Mouse (Mus musculus) testis, postnatal 10 days (tissue): ENCODE results near the gene Srbd1.
A peak's percentile ranks its signal among the peaks of the same experiment; 100 is the strongest.

Experiments used
- DNase-seq: peaks from one replicate; pipeline ENCODE4 v3.0.0; 2021; ENCODE audit warnings: low spot score

Gene Srbd1

DNA sequence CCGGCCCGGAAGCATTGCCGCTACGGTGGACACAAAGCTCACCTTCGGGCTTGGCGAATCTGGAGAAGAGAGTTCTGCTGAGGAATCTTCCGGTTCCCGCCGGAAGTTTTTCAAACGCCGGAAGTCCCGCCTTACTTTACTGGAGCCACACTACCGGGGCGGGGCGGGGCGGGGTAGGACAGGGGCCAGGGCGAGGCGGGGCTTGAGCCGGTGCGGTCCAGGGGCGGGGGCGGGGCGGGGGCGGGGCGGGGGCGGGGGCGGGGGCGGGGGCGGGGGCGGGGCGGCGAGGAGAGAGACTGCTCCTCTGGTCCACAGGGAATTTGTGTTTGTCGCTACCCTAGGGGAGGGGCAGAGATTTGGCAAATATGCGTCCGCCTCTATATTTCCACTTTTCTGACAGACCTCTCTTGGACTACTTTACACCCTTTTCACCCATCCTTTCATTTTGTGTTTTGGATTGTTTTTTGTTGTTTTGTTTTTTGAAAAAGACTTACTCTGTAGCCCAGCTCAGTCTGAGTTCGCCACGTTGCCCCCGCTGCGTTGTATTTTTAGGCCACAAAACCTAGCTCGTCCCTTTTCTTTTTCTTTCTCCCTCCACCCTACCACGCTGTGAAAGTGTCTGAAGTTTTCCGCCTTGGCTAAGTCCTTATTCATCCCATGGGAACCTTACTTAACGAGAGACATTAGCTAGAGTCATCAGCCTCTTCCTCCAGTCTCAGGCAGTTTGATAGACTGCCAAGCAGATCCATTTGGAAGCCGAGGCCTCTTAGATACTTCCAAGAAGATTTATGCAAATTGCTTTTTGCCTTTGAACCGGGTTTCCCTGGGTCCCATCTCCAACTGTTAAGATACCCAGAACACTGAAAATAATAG lies at the start of gene Srbd1:
Gene Srbd1 (minus strand): TSS at position 97 of the 873 bp plus-strand sequence.
- DNase-seq: peak; percentile 94

DNA sequence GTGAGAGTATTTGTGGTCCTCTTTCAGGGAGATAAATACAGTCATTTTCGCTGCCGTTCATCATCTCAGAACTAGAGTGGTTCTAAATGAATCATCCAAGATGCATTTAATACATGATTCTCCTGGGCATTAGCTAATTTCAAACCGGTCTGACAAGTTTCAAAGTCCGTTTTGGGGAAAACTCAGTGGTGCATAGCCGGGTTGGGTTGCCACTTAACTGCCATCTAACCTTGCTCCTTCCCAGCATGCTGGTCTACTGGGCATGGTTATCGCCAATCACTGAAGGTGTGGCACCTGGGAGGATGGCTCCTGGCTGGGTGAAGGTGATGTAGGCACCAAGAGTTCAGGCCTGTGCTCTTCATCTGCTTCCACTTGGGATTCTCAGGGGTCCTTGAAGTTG lies 49.0 kb upstream of the Srbd1 start:
- DNase-seq: no peak

DNA sequence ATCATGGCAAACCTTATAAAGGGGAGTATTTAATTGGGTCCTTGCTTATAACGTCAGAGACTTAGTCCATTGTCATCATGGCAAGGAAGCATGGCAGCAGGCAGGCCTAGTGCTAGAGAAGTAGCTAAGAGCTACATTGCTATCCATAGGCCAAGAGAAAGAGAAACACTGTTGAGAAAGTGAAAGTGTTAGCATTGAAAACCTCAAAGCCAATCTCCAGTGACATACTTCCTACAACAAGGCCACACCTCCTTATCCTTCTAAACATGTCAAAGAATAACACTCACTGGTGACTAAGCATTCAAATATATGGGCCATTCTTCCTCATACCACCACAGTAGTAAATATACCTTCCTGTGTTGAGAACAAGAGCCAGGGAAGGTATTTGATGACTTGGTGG lies 42.8 kb upstream of the Srbd1 start:
- DNase-seq: no peak

DNA sequence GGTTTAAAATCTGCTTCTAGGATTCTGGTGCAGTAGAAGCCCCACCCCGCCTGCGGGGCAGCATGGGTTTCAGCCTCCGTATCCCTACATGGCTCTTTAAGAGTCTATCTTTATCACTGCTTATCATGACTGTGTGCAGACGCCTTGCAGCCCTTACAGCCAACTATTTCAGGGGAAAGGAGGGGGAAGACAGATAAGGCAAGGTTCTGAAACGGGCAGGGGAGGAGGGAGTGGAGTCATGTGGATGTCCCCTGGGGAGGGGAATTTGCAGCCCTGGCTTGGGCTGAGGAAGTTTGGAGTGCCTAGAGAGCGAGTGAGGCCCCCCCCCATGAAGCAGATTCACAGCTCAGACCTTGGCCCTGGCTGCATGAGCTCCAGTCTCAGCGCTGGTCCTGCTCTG lies 40.6 kb upstream of the Srbd1 start:
- no peak for DNase-seq

- no peak for DNase-seq
Observed at GRCm38 (mm10) chr17:86184552-86185209, 39.7 kb upstream of the Srbd1 start.

DNA sequence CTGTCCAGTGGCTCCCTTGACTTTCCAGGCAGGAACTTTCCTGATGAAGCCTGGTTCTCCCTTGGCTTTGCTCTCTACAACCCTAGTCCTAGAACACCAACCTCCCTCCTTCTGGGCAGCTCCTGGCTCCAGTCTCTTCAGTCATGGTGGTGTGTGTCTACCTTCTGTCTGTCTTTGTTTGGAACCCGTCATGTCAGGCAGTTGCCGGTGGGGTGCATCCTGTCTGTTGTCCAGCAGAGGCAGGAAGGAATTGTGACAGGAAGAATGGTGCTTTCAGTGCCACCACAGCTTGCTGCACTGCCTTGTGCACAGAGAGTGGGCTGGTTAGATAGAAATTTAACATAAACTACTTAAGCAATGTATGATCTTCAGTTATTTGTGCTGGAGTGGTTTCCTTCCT lies 38.8 kb upstream of the Srbd1 start:
- no peak for DNase-seq

DNA sequence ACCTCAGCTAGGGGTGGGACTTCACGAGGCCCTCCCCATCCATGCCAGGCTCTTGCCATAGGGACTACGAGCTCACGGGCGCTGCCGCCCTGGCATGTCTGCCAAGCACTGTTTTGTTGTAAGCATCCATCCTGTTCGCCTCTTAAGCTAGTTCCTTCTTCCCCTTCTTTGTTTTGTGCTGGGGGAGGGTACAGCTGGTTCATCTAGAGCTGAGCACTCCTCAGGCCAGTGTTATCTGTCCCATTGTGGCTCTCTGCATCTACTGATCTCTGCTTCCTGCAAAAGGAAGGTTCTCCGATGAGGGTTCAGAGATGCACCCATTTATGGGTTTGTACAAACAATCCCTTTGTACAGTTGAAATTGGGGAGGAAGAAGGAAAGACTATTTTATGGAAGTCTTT lies 31.7 kb upstream of the Srbd1 start:
- no peak for DNase-seq

GRCm38 (mm10) chr17:86175516-86175915 lies 30.5 kb upstream of the Srbd1 start:
- no peak for DNase-seq

DNA sequence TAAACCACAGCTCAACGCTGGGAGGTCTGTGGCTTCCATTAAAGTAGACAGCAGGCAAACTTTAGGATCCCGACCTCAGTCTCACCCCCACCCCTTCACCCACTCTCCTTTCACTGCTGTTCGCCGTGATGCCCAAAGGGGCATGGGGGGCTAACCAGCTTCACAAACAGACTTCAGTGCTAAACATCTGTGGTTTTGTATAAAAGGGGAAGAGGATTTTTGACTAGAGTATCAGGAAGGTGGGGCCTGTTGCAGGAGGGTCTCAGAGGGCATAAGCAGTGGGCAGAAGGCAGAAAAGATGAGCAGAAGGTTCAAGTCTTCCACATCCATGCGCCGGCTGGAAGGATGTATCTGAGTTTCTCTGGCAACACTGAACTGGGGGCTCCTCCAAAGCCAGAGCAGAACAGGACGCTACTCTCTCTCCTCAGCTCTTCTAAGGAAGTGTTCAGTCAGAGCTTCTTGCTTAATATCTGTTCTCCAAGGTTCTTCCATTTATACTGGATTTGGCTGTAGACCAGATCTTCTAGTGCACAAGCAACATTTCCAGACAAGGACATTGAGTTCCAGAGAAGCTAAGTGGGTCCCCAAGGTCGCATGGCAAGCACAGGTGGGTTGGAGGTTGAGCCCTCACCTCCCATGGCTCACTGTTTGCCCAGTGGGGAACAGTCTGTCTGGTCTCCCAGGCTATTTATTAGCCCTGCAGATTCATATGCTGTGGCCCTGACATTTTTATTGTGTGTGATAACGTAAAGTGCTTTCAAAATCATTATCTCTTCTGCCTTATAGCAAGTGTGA lies 25.4 kb upstream of the Srbd1 start:
- DNase-seq: peak; percentile 37

DNA sequence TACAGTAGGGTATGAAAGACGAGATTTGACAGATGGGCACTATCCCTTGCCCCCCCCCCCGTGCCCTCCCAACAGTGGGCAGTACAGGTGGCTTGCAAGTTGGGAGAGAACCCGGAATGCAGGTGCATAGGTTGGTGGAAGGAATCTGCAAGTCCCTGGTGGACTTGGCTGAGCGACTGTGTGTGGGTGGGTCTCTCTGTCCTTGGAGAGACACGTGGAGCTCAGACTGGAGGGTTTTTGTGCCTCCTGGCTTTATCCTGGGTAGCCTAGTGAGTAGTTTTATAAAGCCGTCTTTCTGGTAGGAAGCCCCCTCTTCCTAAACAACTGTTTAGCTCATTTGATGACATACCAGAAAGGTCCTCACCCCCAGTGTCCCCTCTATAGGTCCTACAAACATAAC lies 24.1 kb upstream of the Srbd1 start:
- peak; percentile 47 for DNase-seq

DNA sequence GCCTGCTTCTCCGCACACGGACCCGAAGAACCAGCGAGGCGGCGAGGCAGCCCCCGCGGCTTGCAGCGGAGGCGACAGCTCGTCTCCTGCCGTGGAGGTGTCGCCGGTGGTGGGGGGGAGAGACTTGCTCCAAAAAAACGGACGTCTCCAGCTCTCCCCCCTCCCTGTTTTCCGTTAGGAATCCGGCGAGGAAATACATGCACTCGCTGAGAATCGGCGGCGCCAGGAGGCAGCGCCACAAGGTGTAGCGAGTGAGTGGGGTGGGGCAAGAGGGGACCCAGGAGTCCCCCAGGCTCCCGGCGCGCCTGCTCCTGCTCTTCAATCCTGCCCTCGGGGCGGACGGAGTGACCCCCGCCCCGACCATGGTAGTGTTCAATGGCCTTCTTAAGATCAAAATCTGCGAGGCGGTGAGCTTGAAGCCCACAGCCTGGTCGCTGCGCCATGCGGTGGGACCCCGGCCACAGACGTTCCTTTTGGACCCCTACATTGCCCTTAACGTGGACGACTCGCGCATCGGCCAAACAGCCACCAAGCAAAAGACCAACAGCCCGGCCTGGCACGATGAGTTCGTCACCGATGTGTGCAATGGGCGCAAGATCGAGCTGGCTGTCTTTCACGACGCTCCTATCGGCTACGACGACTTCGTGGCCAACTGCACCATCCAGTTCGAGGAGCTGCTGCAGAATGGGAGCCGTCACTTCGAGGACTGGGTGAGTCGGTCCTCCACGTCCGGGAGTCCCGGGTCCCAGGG lies 23.4 kb upstream of the Srbd1 start:
- peak; percentile 59 for DNase-seq

- peak; percentile 90 for DNase-seq
Observed at GRCm38 (mm10) chr17:86167320-86168230, 22.6 kb upstream of the Srbd1 start, which contains the start of gene Prkce. Gene Prkce (plus strand): TSS chr17:86167785.

DNA sequence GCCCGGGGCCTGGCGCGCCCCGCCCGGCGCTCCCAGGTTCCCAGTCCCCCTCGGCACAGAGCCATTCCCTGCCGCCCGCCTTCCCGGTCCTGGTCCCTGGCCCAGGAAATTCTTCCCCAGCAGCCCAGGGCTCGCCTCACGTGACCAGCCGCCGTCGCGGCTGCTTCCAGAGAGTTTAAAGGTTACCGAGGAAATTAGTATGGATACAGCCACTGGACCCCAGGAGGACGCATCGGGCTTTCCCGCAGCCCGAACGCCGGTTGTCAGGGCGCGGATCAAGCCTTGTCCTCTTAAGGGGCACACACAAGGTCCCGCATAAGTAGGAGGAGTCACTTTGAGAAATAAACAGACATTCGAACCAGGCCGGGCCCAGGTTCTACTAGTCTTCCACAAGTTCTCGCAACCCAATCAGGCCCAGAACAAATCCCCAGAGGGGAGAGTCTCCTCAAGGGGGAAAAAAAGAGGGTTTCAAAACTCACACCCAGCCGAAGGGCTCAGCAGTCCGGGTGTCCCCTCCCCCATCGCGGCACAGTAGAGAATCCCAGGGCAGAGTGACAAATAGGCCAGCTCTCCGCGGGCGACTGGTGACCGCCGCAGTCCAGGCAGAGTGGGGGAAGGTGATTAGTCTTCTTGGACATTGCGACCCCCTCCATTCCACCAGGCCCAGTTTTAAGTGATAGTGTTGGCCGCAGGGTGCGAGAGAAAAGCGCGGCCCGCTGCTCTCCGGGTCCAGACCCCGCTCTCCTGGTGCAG lies 21.8 kb upstream of the Srbd1 start:
- DNase-seq: peak; percentile 87

DNA sequence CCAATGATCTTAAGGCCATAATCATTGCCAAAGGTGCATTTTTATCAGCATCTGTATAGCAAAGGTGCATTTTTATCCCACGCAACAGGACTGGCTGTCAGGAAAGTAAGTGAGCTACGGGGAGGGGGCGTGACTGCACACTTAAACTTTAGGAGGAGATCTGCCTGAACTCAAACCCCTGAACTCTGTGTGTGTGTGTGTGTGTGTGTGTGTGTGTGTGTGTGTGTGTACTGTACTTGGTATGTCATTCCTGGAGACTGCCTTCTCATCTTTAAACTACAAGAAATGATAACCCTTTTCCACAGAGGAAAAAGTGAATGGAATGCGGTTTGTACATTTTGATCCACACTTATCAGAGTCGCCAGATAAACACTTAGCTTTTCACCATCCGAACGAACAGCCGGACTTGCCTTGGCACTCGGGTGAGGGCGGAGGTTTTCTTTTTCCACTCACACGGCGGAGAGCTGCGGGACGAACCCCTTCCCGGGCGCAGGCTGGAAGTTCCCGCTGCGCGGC lies 21.1 kb upstream of the Srbd1 start:
- peak; percentile 41 for DNase-seq

DNA sequence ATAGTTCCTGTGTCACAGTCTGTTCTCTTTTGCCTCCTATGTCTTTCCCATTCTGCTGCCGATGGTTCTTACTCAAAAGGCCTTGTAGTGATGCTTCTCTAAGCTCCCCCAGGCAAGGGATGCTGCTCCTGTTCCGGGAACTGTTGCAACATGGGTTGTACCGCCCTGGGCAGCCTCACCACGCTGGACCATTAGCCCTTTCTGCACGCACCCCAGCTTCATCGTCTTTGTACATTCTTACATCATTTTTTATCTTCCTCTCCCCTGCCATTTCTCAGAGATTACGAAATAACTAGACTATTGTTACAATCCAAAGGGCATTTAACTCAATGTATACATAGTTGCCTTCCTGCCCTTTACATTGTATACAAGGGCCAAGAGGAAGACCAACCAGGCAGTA lies 19.4 kb upstream of the Srbd1 start:
- DNase-seq: peak; percentile 36

GRCm38 (mm10) chr17:86162672-86163071 lies 17.7 kb upstream of the Srbd1 start:
- DNase-seq: peak; percentile 53

GRCm38 (mm10) chr17:86156999-86157398 lies 12.0 kb upstream of the Srbd1 start:
- DNase-seq: no peak

- DNase-seq: peak; percentile 75
Observed at GRCm38 (mm10) chr17:86150867-86151348, 5.9 kb upstream of the Srbd1 start.

- no peak for DNase-seq
Observed at GRCm38 (mm10) chr17:86149726-86150125, 4.8 kb upstream of the Srbd1 start.
